Mouse (Mus musculus) mouse embryonic stem cell (cell line): ENCODE results near the gene Cstf2t.

Experiments
- in situ Hi-C, 2 experiments: fragments of 300-500 bp; cut with MboI; formaldehyde crosslinking; loops; 1 replicate in 1 of 2; 3 replicates in 1 of 2; pipeline ENCODE4 v1.14.3; 2019 to 2020; ENCODE audit warnings: low sequenced_read_pairs in 2 of 2, low pct_unique_long_range_greater_than_20kb in 1 of 2, mixed read lengths in 1 of 2; ENCODE audit not compliant: unreplicated experiment in 1 of 2

The Cstf2t gene

DNA sequence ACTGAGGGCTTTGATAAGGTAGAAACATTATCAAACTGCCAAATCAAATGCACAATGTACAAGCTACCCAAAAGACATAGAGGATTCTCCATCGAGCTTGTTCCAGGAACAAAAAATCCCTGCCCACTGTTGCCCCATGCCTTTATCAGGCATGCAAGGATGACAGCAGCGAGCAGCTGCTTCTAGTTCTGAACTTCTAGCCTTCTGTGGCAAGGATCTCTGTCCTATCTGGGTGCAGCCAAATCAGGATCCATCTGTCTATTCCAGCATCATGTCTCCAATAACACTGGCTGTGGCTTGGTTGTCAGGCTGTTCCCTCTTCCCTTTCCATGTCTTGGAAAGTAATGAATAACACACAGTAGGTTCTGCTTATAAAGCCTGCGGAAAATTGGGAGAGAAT, 42.0 kb downstream of the Cstf2t start:
- in situ Hi-C loops, result no loop called here

DNA sequence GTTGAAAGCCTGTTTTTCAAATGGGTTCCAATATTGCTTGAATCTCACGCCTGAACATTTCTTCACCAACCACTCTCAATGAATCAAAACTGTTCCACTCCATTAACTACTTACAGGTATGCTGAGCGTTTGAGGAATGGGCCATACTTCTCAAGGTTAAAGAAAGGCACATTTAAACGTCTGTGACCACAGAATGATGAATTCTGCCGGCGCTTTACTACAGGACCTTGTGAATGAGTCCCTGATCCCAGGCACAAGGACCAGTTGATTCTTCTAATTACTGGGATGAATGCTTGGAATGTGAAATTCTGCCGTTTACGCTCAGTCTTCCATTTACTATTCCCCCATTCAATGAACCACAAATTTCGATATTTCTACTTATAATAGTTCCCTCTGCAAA, 50.0 kb downstream of the Cstf2t start:
- in situ Hi-C loops, result no loop called here

DNA sequence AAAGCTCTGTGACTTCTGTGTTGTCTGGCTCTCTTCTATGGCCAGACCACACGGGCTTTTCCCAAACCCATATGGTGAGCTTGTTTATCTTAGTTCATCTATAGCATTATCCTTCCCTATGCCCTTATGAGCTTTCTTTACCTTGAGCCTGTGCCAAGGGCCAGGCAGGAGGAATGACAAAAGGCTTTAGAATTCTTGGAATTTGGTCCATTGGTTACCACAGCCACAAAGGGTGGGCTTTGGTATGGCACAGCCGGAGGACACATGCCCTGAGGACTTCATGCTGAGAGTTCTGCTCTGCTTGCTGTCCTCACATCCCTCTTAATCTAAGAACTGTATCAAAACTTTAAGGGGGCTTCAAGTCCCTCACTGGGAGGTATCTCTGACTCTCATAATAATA, 53.7 kb downstream of the Cstf2t start:
- in situ Hi-C loops, result no loop called here
